Mouse (Mus musculus) midbrain, embryonic 16.5 days (tissue): ENCODE measurements at regions not wholly inside any gene's neighbourhood (a gene's known extent, or its start where the extent isn't known, plus 50 kb on each side); places are given as distances from the start of the nearest gene placed in this dataset.
A peak's percentile ranks its signal among the peaks of the same experiment; 100 is the strongest.

Experiments used
- ATAC-seq: fragments of 200-750 bp; cut with Nextera tagmentation; 2 replicates; pipeline ENCODE4 v1.8.0; 2017; ENCODE audit warnings: moderate TSS enrichment
- H3K27ac ChIP-seq: fragments of 300-500 bp; sonication (generic); 2 replicates; pipeline ENCODE4 v1.5.1; 2014; ENCODE audit warnings: mild to moderate bottlenecking, low read length, mixed read lengths
- H3K27me3 ChIP-seq: fragments of 300-500 bp; sonication (generic); 2 replicates; pipeline ENCODE4 v1.6.1; 2014; ENCODE audit warnings: low read depth, low read length, mixed read lengths; ENCODE audit not compliant: control insufficient read depth, insufficient read depth
- H3K36me3 ChIP-seq: fragments of 300-500 bp; sonication (generic); 2 replicates; pipeline ENCODE4 v1.6.1; 2014; ENCODE audit warnings: mild to moderate bottlenecking, low read length, moderate library complexity, mixed read lengths; ENCODE audit not compliant: control insufficient read depth, insufficient read depth
- H3K4me1 ChIP-seq: fragments of 300-500 bp; sonication (generic); 2 replicates; pipeline ENCODE4 v1.6.1; 2014; ENCODE audit warnings: mild to moderate bottlenecking, low read length, mixed read lengths; ENCODE audit not compliant: control insufficient read depth, insufficient read depth
- H3K4me2 ChIP-seq: fragments of 300-500 bp; sonication (generic); 2 replicates; pipeline ENCODE4 v1.6.1; 2014; ENCODE audit warnings: mild to moderate bottlenecking, low read length, mixed read lengths
- H3K4me3 ChIP-seq: fragments of 300-500 bp; sonication (generic); 2 replicates; pipeline ENCODE4 v1.5.1; 2014; ENCODE audit warnings: low read depth, mild to moderate bottlenecking, low read length, moderate library complexity, mixed read lengths
- H3K9ac ChIP-seq: fragments of 300-500 bp; sonication (generic); 2 replicates; pipeline ENCODE4 v1.6.1; 2014; ENCODE audit warnings: low read depth, low read length, mixed read lengths
- H3K9me3 ChIP-seq: fragments of 300-500 bp; sonication (generic); replicated peaks from 2 replicates; pipeline ENCODE4 v1.6.1; 2014; ENCODE audit warnings: mild to moderate bottlenecking, low read length, mixed read lengths; ENCODE audit not compliant: control insufficient read depth, poor library complexity, severe bottlenecking
- WGBS: fragments of 180-500 bp; shearing (Covaris S2); extraction: QIAGEN DNeasy Blood & Tissue Kit; methylation state at CpG from one replicate; pipeline ENCODE4 v1.1.7; 2014; 5-methylcytosine and 5-hydroxymethylcytosine counted together

DNA sequence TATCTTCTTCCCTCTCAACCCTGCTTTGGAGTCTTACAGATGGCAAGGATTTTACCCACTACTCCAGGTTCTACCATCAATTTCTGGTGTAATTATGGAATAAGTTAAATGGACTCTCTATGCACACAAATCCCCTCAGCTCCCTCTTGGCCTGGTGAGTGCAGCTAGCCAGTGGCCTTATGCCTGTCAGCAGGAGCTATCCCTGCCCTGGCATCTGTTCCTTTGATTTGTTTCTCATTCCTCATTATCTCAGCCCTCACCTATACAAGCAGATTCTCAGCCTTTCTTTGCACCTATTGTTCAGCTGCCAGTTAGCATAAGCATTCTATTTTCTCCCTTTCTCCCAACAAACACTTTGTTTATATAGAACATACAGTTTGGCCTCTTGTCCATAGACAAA, 150.3 kb downstream of the Rnf152 start:
- Histone ChIP-seq H3K27ac (no peak overlapping the region), H3K4me1 (no peaks in the 10 kb centered on the region), H3K4me3 (no peak overlapping the region), H3K27me3 (no peaks in the 10 kb centered on the region), H3K4me2 (no peak overlapping the region), H3K9me3 (no peaks in the 10 kb centered on the region), H3K36me3 (no peaks in the 10 kb centered on the region), H3K9ac (no peak overlapping the region)
- no peak for ATAC-seq

DNA sequence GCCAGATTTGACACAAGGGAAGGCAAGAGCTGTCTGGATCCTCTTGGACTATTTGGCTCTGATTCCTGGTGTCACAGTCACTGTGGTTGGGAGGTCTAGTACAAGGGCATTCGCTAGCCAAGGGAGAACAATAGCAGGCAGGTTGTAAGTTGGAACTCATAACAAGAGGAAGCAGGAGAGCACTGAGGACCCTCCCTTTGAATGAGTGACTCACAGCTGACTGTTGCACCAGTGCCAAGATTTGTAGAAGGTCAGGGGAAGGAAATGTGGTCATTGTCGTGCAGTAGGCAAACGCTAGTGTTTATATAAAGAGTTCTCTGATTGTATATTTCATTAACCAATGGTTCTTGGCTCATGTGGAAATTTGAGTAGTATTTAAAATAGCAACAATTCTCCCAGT, 157.2 kb downstream of the Rnf152 start:
- Histone ChIP-seq H3K4me2 (no peak overlapping the region), H3K9ac (no peak overlapping the region), H3K4me1 (no peaks in the 10 kb centered on the region), H3K27ac (no peak overlapping the region), H3K27me3 (no peaks in the 10 kb centered on the region), H3K9me3 (no peaks in the 10 kb centered on the region), H3K36me3 (no peaks in the 10 kb centered on the region), H3K4me3 (no peak overlapping the region)
- no peak for ATAC-seq
- 83% methylated on average over 3 of the region's 3 CpGs for WGBS

GRCm38 (mm10) chr1:105191126-105191525, 165.4 kb downstream of the Rnf152 start:
- Histone ChIP-seq H3K36me3 (no peaks in the 10 kb centered on the region), H3K9ac (no peak overlapping the region), H3K4me3 (no peak overlapping the region), H3K4me1 (no peaks in the 10 kb centered on the region), H3K27me3 (no peaks in the 10 kb centered on the region), H3K9me3 (no peaks in the 10 kb centered on the region), H3K27ac (no peak overlapping the region), H3K4me2 (no peak overlapping the region)
- 90% methylated on average over 3 of the region's 3 CpGs for WGBS
- no peak for ATAC-seq

DNA sequence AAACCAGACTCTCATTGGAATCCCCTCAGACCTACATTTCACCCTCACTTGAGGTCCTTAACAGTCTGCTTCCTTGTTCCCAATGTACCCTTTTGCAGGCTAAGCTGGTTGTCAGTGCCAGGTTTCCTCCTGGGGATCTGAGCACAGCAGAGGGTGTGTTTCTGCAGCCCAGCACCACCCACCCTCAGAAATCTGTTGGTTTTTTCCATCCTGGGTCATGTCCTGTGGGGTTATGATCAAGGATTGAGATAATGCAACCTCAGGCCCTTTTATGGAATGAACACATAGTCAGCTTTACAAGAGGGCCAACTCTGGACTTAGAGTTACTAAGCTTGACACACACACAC, 167.6 kb downstream of the Rnf152 start:
- Histone ChIP-seq H3K4me3 (no peak overlapping the region), H3K9me3 (no peaks in the 10 kb centered on the region), H3K27ac (no peak overlapping the region), H3K9ac (no peak overlapping the region), H3K4me2 (no peak overlapping the region), H3K4me1 (no peaks in the 10 kb centered on the region), H3K36me3 (no peaks in the 10 kb centered on the region), H3K27me3 (no peaks in the 10 kb centered on the region)
- ATAC-seq, result no peak

DNA sequence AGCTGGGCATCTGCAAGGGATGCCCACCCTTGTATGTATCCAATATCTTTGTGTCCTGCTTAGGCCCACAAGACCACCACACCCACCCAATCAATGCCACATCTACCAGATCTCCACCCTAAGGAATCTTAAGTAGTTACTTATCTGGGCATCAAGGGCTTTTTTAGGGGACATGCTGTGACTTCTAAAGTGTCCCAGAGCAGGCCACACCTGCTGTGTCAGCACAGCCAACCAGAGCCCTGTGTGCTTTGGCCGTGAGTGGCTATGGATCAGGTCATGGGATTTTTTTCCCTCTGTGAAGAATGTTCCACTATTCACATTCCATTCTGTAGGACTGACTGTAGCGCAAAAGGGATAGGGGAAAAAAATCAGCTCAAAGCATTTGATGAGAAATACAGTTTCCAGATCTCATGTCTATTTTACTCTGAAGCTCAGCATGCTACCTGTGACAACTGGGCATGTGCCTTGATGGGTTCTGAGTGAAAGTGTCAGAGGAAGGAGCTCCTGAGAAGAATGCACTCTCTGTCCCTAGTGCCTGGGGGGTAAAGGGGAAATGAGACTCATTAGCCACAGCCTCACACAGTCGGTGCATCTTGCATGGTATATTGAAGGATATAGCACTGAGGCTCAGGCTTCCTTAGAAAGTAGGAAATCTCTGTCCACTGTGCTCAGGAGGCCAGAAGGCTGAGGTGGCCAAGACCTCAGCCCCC, 168.1 kb downstream of the Rnf152 start:
- Histone ChIP-seq H3K4me3 (no peak overlapping the region), H3K27me3 (no peaks in the 10 kb centered on the region), H3K4me1 (no peaks in the 10 kb centered on the region), H3K27ac (no peak overlapping the region), H3K9me3 (no peaks in the 10 kb centered on the region), H3K9ac (no peak overlapping the region), H3K4me2 (no peak overlapping the region), H3K36me3 (no peaks in the 10 kb centered on the region)
- WGBS, result 78% methylated on average over 3 of the region's 3 CpGs
- ATAC-seq, result no peak

DNA sequence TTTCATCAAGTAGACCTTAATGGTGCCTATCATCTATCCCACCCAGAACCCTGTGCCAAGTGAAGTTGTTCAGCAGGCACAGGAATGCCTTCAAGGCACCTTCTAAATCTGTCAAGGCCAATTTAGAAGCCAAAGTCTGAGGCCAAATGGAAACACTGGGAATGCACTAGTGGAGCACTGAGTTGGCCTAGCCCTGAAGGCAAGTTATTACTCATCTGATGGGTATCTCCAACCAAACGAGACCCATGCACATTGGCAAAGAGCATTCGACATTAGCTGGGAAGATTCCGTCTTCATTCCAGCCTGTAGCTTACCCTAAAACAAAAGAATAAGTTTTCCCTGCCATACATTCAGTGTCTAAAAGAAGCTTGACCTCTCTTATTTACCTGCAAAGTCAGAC, 172.0 kb downstream of the Rnf152 start:
- WGBS, result 94% methylated on average over 3 of the region's 3 CpGs

DNA sequence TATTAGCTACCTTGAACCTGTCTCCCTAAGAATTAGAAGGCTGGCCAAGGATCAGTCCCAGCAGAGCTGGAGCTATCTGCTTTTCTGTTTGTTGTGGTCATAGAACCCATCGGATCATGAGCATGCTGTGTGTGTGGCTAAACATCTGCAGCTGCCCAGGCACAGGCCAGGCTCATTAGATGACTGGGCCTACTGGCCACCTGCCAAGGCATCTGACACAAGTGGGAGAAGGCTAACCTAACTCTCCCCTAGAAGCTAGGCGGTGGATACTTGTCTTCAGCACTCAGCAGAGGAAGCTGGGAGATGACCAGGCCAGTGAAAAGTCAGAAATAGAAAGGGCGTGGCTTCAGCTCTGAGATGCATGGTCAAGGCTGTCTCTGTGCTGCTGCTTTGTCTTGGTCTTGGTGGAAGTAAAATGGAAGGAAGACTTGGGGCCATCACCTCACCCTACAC, 177.1 kb downstream of the Rnf152 start:
- WGBS, result 48% methylated on average over 3 of the region's 3 CpGs

More for the DNA sequence above, 172.0 kb downstream of the Rnf152 start:
- no peaks in the 10 kb centered on the region for H3K9me3 ChIP-seq
- no peak overlapping the region for H3K4me3 ChIP-seq
- H3K9ac ChIP-seq, result no peak overlapping the region
- H3K4me2 ChIP-seq, result no peak overlapping the region
- no peaks in the 10 kb centered on the region for H3K36me3 ChIP-seq
- H3K27ac ChIP-seq, result no peak overlapping the region
- no peaks in the 10 kb centered on the region for H3K4me1 ChIP-seq
- no peak for ATAC-seq
- no peaks in the 10 kb centered on the region for H3K27me3 ChIP-seq

GRCm38 (mm10) chr1:105178773-105179172, 177.7 kb downstream of the Rnf152 start:
- Histone ChIP-seq H3K27me3 (no peaks in the 10 kb centered on the region), H3K4me3 (no peak overlapping the region), H3K9me3 (no peaks in the 10 kb centered on the region), H3K4me2 (no peak overlapping the region), H3K27ac (no peak overlapping the region), H3K36me3 (no peaks in the 10 kb centered on the region), H3K4me1 (peaks cover 6% of the 10 kb centered on the region; the same call in 1 of the 2 replicates), H3K9ac (no peak overlapping the region)
- 25% methylated on average over 6 of the region's 6 CpGs for WGBS
- ATAC-seq, result peak; percentile 48; the same call in 1 of the 2 replicates

More for the DNA sequence above, 177.1 kb downstream of the Rnf152 start:
- no peaks in the 10 kb centered on the region for H3K36me3 ChIP-seq
- H3K4me2 ChIP-seq, result no peak overlapping the region
- no peaks in the 10 kb centered on the region for H3K27me3 ChIP-seq
- no peaks in the 10 kb centered on the region for H3K9me3 ChIP-seq
- peak; percentile 77; the same call in 1 of the 2 replicates for ATAC-seq
- H3K4me3 ChIP-seq, result no peak overlapping the region
- H3K4me1 ChIP-seq, result peaks cover 6% of the 10 kb centered on the region; the same call in 1 of the 2 replicates
- no peak overlapping the region for H3K9ac ChIP-seq
- H3K27ac ChIP-seq, result no peak overlapping the region

- H3K9me3 ChIP-seq, result no peaks in the 10 kb centered on the region
- WGBS, result 80% methylated on average over 2 of the region's 2 CpGs
- no peak overlapping the region for H3K4me2 ChIP-seq
- no peak for ATAC-seq
- no peak overlapping the region for H3K9ac ChIP-seq
- no peaks in the 10 kb centered on the region for H3K36me3 ChIP-seq
- H3K4me3 ChIP-seq, result no peak overlapping the region
- H3K27me3 ChIP-seq, result no peaks in the 10 kb centered on the region
- peaks cover 6% of the 10 kb centered on the region; the same call in 1 of the 2 replicates for H3K4me1 ChIP-seq
- H3K27ac ChIP-seq, result no peak overlapping the region
These were observed 178.6 kb downstream of the Rnf152 start for GRCm38 (mm10) chr1:105177938-105178337.
